Mouse (Mus musculus) lung, embryonic 15.5 days (tissue): Measurements from ENCODE around the gene Tcf12. TPM values are rescaled to one million over a fixed set of nuclear protein-coding genes. Genes with fewer than 3 reads are reported as not detected.

Experiments
- ATAC-seq: fragments of 200-750 bp; cut with Nextera tagmentation; 2 replicates; pipeline ENCODE4 v1.8.0; 2017; ENCODE audit warnings: moderate number of reproducible peaks, borderline replicate concordance; ENCODE audit not compliant: low FRiP score, low TSS enrichment; ENCODE audit errors: extremely low read depth
- H3K27ac ChIP-seq: fragments of 300-500 bp; sonication (generic); 2 replicates; pipeline ENCODE4 v1.5.1; 2015; ENCODE audit warnings: moderate library complexity, mild to moderate bottlenecking, inconsistent platforms
- H3K27me3 ChIP-seq: fragments of 300-500 bp; sonication (generic); 2 replicates; pipeline ENCODE4 v1.6.1; 2015; ENCODE audit warnings: inconsistent platforms
- H3K36me3 ChIP-seq: fragments of 300-500 bp; sonication (generic); 2 replicates; pipeline ENCODE4 v1.6.1; 2015; ENCODE audit warnings: inconsistent platforms
- H3K4me1 ChIP-seq: fragments of 300-500 bp; sonication (generic); 2 replicates; pipeline ENCODE4 v1.6.1; 2015; ENCODE audit warnings: inconsistent platforms
- H3K4me2 ChIP-seq: fragments of 300-500 bp; sonication (generic); 2 replicates; pipeline ENCODE4 v1.6.1; 2015; ENCODE audit warnings: inconsistent platforms, mild to moderate bottlenecking, moderate library complexity
- H3K4me3 ChIP-seq: fragments of 300-500 bp; sonication (generic); 2 replicates; pipeline ENCODE4 v1.5.1; 2015; ENCODE audit warnings: mild to moderate bottlenecking, inconsistent platforms
- H3K9ac ChIP-seq: fragments of 300-500 bp; sonication (generic); 2 replicates; pipeline ENCODE4 v1.6.1; 2015; ENCODE audit warnings: inconsistent platforms
- H3K9me3 ChIP-seq: fragments of 300-500 bp; sonication (generic); 2 replicates; pipeline ENCODE4 v1.6.1; 2016; ENCODE audit warnings: inconsistent platforms
- WGBS: fragments of 180-500 bp; shearing (Covaris S2); methylation state at CpG from one replicate; pipeline ENCODE4 v1.1.7; 2015; 5-methylcytosine and 5-hydroxymethylcytosine counted together
- polyA plus RNA-seq: library from polyadenylated mRNA; unstranded; fragments of >200 nt; fragmentation: Nextera tagmentation; extraction: Ambion mirVana; gene quantifications from 2 replicates; pipeline ENCODE4 v1.2.1, GENCODE M21; 2015

Gene Tcf12
- polyA plus RNA-seq, 1 experiment from 2014 or later = 75.8 TPM

DNA sequence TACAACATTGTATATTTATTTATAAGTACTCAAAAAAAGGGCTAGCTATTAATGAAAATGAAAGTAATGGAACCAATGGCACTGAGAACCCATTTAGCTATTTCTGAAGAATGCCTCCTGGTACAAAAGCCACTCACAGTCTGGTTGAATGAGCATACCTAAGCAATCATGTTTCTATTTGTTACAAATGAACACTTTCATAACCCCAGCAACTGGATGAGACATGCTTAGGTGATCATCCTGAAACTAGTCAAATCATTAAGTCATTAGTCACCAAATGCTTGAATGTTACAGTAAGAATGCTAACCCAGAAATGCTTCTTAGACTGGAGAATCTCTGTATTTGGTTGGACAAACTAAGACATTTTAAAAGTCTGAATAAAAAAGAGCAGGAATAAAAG lies 35.5 kb downstream of the Tcf12 start:
- Histone ChIP-seq H3K9me3 (no peaks in the 10 kb centered on the region), H3K27me3 (no peaks in the 10 kb centered on the region), H3K27ac (no peak overlapping the region), H3K36me3 (no peaks in the 10 kb centered on the region), H3K4me1 (peaks cover 14% of the 10 kb centered on the region), H3K4me3 (no peak overlapping the region), H3K9ac (no peak overlapping the region), H3K4me2 (no peak overlapping the region)
- ATAC-seq = no peak

DNA sequence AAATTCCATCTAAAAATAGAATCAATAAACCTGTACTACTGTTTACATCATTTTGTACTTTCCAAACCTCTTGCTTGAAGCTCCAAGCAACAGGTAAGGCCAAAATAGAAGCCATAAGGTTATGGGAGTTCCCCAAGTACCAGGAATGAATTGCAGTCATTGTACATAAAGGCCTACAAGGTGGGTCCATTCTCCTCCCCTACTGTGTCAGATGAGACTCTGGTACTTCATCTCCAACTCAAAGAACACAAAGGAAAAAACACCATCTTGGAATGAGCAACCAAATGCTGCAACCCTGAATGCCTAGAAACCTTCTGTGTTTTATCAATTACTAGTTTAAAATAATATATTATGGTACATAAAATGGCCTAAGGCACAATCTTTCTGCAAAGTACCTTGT lies 45.5 kb downstream of the Tcf12 start:
- no peak for ATAC-seq
- no peak overlapping the region for H3K4me2 ChIP-seq

DNA sequence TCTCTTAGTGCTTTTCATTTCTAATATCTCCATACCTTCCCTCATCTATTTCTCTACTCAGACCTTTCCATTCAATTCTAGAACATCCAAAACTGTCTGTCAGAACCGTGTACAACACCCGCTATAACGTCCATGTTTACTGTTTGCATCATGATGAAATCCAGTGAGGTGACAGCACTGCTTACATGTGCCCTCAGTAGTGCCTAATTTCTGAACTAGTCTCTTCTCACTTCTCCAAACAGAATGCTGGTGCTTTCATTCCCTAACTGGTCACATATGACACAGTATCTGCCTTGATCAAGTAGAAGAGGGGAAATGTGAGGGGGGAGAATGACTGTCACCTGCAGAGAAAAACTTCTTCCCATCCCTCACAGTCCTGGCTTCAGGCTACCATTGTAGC lies 58.5 kb downstream of the Tcf12 start:
- WGBS = 83% methylated on average over 3 of the region's 3 CpGs
- Histone ChIP-seq H3K4me1 (0 out of 2 replicates have a peak, but pooled peaks cover 3% of the 10 kb centered on the region), H3K4me2 (no peak overlapping the region), H3K9ac (no peak overlapping the region), H3K27ac (no peak overlapping the region), H3K4me3 (no peak overlapping the region), H3K36me3 (no peaks in the 10 kb centered on the region), H3K27me3 (no peaks in the 10 kb centered on the region), H3K9me3 (no peaks in the 10 kb centered on the region)
- ATAC-seq = no peak

More for the DNA sequence above, 45.5 kb downstream of the Tcf12 start:
- Histone ChIP-seq H3K36me3 (no peaks in the 10 kb centered on the region), H3K4me1 (no peaks in the 10 kb centered on the region), H3K27ac (no peak overlapping the region), H3K27me3 (no peaks in the 10 kb centered on the region), H3K4me3 (no peak overlapping the region), H3K9me3 (no peaks in the 10 kb centered on the region), H3K9ac (no peak overlapping the region)

DNA sequence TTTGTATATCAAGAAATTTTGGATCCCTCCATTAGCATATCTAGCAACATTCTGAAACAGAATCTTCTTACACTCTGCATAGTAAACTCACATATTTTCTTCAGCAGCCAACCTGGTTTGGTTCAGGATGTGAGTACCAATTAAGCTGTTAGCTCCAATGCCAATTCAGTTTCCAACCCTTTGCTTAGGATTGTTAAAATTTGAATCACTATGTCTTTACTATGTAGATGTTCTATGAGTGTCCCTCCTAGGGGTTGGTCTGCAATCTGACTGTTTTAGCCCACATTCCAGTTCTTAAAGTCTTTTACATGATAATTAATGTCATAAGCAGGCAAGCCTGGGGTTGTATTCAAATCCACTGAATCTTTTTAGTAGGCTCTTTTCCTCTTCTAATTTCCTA lies 71.5 kb downstream of the Tcf12 start:
- Histone ChIP-seq H3K4me1 (no peaks in the 10 kb centered on the region; the same call in 1 of the 2 replicates), H3K4me3 (no peak overlapping the region), H3K9ac (no peak overlapping the region), H3K4me2 (no peak overlapping the region), H3K27me3 (no peaks in the 10 kb centered on the region), H3K27ac (no peak overlapping the region), H3K36me3 (no peaks in the 10 kb centered on the region), H3K9me3 (no peaks in the 10 kb centered on the region)
- no peak for ATAC-seq

DNA sequence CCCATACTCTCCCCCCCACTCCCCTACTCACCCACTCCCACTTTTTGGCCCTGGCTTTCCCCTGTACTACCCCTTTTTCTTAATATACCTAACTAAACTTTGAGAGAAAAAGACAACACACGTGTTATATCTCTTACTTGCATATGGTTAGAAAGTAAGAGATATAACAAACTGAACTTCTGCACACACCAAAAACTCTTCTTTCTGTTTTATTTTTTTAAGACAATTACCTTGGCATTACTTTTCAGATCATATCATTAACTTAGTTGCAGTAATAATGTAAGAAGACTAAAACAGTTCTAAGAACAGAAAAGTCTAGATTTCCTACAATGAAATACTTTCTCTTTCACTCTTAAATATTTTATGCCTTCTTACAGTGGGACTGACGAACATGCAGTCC lies 72.3 kb downstream of the Tcf12 start:
- no peak overlapping the region for H3K4me3 ChIP-seq
- H3K4me1 ChIP-seq = no peaks in the 10 kb centered on the region; the same call in 1 of the 2 replicates
- no peak for ATAC-seq
- no peaks in the 10 kb centered on the region for H3K36me3 ChIP-seq
- H3K9me3 ChIP-seq = no peaks in the 10 kb centered on the region
- 71% methylated on average over 2 of the region's 2 CpGs for WGBS
- H3K4me2 ChIP-seq = no peak overlapping the region
- H3K27ac ChIP-seq = no peak overlapping the region
- no peak overlapping the region for H3K9ac ChIP-seq
- no peaks in the 10 kb centered on the region for H3K27me3 ChIP-seq

DNA sequence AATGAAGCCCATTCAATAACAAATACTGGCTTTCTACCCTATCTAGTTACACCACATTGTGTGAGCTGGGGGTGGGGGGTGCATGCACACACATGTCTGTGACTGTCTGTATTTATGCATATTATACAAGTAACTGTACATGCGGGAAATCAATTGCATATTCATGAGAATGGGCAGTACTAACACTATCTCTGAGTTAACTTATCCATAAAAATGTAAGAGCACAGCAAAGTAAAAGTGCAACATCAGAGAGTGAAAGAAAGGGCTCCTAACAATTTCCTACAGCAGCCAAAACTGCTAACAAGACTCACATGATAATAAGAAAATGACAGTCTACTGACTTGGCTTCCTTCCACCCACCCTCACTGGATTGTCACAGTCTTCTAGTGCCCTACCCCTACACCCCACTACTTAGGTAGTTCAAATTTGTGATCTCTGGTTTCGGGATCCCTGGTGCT lies 74.6 kb downstream of the Tcf12 start:
- no peak overlapping the region for H3K27ac ChIP-seq
- H3K27me3 ChIP-seq = no peaks in the 10 kb centered on the region
- no peak overlapping the region for H3K4me2 ChIP-seq
- H3K4me3 ChIP-seq = no peak overlapping the region
- no peaks in the 10 kb centered on the region; the same call in 1 of the 2 replicates for H3K4me1 ChIP-seq
- H3K9me3 ChIP-seq = no peaks in the 10 kb centered on the region
- no peak for ATAC-seq
- no peaks in the 10 kb centered on the region for H3K36me3 ChIP-seq
- no peak overlapping the region for H3K9ac ChIP-seq
- WGBS = 73% methylated on average over 2 of the region's 2 CpGs

DNA sequence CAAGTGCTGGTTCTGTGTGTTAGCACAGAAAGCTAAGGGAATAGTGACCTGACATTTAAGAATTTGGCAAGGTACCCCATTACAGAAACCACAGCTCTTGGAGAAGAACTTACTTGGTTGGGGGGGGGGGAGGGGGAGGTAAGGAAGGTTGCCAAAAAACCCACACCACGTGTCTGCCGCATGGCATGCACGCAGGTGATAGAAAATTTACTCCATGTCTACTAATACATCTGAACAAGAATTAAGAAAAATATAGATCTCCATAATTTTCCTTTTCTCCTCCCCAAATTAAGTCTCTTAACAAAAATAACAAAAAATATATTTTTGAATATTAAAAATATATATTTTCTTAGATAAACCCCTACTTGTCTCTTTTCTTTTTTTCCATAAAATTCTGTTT lies 75.4 kb downstream of the Tcf12 start:
- Histone ChIP-seq H3K27ac (no peak overlapping the region), H3K9me3 (no peaks in the 10 kb centered on the region), H3K4me1 (no peaks in the 10 kb centered on the region; the same call in 1 of the 2 replicates), H3K9ac (no peak overlapping the region), H3K27me3 (no peaks in the 10 kb centered on the region), H3K4me3 (no peak overlapping the region), H3K36me3 (no peaks in the 10 kb centered on the region), H3K4me2 (no peak overlapping the region)
- ATAC-seq = no peak
- 83% methylated on average over 3 of the region's 3 CpGs for WGBS

DNA sequence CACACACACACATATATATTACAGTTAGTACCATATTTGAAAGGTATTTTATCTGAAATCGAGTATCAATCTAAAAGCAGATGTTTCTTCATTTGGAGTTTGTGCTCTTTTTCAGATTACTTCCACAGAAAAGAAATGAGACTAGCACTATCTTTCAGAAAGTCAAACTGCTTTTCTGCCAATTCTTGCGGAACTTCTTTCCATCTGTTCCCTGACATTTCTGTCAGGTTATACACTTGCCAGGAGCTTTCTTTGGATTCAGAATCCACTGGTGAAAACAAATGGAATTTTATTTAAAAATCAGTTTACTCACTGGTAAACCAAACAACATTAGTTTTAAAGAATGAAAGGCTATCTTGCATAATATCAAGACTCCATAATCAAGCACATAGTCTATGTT lies 78.4 kb downstream of the Tcf12 start:
- H3K4me3 ChIP-seq = no peak overlapping the region
- WGBS = 86% methylated on average over 2 of the region's 2 CpGs
- no peak overlapping the region for H3K27ac ChIP-seq
- H3K4me1 ChIP-seq = no peaks in the 10 kb centered on the region; the same call in 1 of the 2 replicates
- no peak overlapping the region for H3K4me2 ChIP-seq
- H3K9ac ChIP-seq = no peak overlapping the region
- no peaks in the 10 kb centered on the region for H3K9me3 ChIP-seq
- no peak for ATAC-seq
- no peaks in the 10 kb centered on the region for H3K27me3 ChIP-seq
- no peaks in the 10 kb centered on the region for H3K36me3 ChIP-seq

DNA sequence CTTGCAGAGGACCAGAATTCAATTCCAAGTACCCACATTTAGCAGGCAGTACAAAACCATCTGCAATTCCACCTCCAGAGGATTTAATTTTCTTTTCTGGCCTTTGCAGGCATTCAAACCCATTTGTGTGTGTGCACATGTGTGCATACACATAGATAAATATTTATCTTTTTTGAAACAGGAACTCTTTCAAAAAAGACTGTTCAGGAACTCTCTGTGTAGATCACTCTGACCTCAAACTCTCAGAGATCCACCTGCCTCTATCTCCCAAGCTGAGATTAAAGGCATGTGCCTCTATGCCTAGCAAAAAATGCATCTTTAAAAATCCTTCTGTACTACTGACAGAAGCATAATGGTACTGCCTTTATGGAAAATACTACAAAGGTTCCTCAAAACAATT lies 81.4 kb downstream of the Tcf12 start:
- ATAC-seq = no peak
- no peak overlapping the region for H3K27ac ChIP-seq

DNA sequence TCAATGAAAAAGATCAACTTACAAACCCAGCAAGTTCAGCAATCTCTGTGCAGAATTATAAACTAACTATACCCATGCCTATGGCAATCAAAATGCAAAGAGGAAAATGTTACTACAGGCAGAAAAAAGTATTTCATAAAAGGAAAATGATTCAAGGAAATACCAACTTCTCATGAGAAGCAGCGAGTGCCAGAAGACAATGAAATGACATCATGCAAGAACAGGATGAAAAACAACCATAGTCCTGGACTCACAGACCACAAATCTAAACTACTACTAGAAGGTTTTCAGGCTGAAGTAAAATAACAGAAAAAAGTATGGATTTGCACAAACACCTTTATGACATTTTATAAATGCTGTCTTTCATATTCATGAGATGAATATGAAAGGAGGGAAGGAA lies 82.1 kb downstream of the Tcf12 start:
- 44% methylated on average over 1 of the region's 1 CpGs for WGBS
- ATAC-seq = no peak
- no peaks in the 10 kb centered on the region for H3K36me3 ChIP-seq
- H3K9ac ChIP-seq = no peak overlapping the region
- H3K4me1 ChIP-seq = no peaks in the 10 kb centered on the region; the same call in 1 of the 2 replicates
- H3K4me3 ChIP-seq = no peak overlapping the region
- no peaks in the 10 kb centered on the region for H3K9me3 ChIP-seq
- H3K27me3 ChIP-seq = no peaks in the 10 kb centered on the region
- H3K4me2 ChIP-seq = no peak overlapping the region
- no peak overlapping the region for H3K27ac ChIP-seq

More for the DNA sequence above, 81.4 kb downstream of the Tcf12 start:
- no peak overlapping the region for H3K4me3 ChIP-seq
- H3K9ac ChIP-seq = no peak overlapping the region
- H3K4me2 ChIP-seq = no peak overlapping the region
- no peaks in the 10 kb centered on the region for H3K36me3 ChIP-seq
- no peaks in the 10 kb centered on the region; the same call in 1 of the 2 replicates for H3K4me1 ChIP-seq
- H3K9me3 ChIP-seq = no peaks in the 10 kb centered on the region
- H3K27me3 ChIP-seq = no peaks in the 10 kb centered on the region

DNA sequence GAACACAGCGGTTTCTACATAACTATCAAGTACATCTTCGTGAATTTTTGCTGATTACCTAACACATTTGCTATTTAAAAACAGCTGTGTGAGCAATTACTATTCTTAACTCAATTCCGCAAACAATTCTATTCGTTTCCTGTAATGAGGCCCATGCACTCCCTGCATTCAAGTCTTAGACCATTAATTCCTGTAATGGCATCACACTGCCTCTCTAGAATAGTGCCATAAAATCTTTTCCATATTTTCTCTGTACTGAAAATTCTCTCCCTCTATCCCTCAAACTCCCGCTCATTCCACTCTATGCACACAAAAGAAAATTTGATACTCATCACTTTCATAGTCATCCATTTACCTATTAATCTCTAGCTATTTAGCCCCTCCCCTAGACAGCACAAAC lies 88.4 kb downstream of the Tcf12 start:
- ATAC-seq = no peak
- WGBS = 77% methylated on average over 5 of the region's 5 CpGs

DNA sequence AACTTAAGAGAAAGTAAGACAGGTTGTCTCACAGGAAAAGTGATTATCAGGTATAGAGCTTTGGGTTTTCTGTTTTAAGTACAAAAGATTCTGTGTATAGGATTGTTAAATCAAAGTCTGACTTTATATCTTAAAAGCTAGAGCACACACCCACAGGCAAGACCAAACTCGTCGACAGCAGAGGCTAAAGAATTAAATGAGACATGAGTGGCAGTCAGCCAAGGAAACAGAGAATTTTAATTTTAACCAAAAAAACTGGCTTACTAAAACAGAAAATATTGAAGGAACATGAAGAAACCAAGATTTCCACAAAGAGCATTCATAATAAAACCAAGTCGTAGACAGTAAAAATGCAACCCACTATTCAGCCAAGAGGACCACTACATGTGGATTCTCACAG lies 90.2 kb downstream of the Tcf12 start:
- Histone ChIP-seq H3K27ac (no peak overlapping the region), H3K36me3 (no peaks in the 10 kb centered on the region), H3K9ac (no peak overlapping the region), H3K4me3 (no peak overlapping the region), H3K27me3 (no peaks in the 10 kb centered on the region), H3K4me1 (peaks cover 14% of the 10 kb centered on the region), H3K9me3 (no peaks in the 10 kb centered on the region), H3K4me2 (no peak overlapping the region)
- ATAC-seq = no peak
- 33% methylated on average over 3 of the region's 3 CpGs for WGBS

More for the DNA sequence above, 88.4 kb downstream of the Tcf12 start:
- H3K4me3 ChIP-seq = no peak overlapping the region
- no peak overlapping the region for H3K9ac ChIP-seq
- no peaks in the 10 kb centered on the region for H3K9me3 ChIP-seq
- peaks cover 14% of the 10 kb centered on the region for H3K4me1 ChIP-seq
- H3K36me3 ChIP-seq = no peaks in the 10 kb centered on the region
- no peak overlapping the region for H3K27ac ChIP-seq
- H3K27me3 ChIP-seq = no peaks in the 10 kb centered on the region
- no peak overlapping the region for H3K4me2 ChIP-seq

DNA sequence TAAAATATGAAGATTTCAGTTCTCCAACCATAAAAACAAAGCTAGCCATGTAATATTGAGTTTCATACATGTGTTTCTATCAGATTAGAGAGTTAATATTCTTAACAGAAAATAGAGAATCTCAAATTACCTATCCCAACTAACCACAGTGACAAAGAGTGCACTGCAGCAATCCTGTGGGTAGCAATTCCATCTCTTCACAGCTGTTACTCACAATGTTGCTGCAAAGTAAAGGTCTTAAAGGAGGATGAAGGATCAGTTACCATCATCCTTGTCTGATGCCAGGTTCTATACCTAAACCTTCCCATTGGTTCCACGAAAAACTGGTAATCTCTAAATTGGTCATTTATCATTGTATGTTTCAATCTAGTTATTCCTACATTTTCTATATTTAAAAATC lies 95.7 kb downstream of the Tcf12 start:
- Histone ChIP-seq H3K4me2 (no peak overlapping the region), H3K9me3 (no peaks in the 10 kb centered on the region), H3K4me1 (no peaks in the 10 kb centered on the region), H3K27me3 (no peaks in the 10 kb centered on the region), H3K9ac (no peak overlapping the region), H3K27ac (no peak overlapping the region), H3K4me3 (no peak overlapping the region), H3K36me3 (no peaks in the 10 kb centered on the region)
- no peak for ATAC-seq
- 97% methylated on average over 1 of the region's 1 CpGs for WGBS
